Mouse (Mus musculus) limb, embryonic 14.5 days (tissue): ENCODE results near the gene Mettl23. TPM values are rescaled to one million over a fixed set of nuclear protein-coding genes. Genes with fewer than 3 reads are reported as not detected.

Experiments used
- ATAC-seq: fragments of 200-750 bp; cut with Nextera tagmentation; 2 replicates; pipeline ENCODE4 v1.8.0; 2017; ENCODE audit warnings: low read depth, moderate number of reproducible peaks, moderate TSS enrichment; ENCODE audit not compliant: low FRiP score
- DNase-seq: peaks from one replicate; pipeline ENCODE4 v3.0.0-alpha.2; 2015; ENCODE audit warnings: low spot score
- H3K27ac ChIP-seq: fragments of 300-500 bp; sonication (generic); replicated peaks from 2 replicates; pipeline ENCODE4 v1.5.1; 2014; ENCODE audit warnings: low read depth, mild to moderate bottlenecking, low read length, moderate library complexity, mixed read lengths
- H3K27me3 ChIP-seq: fragments of 300-500 bp; sonication (generic); 2 replicates; pipeline ENCODE4 v1.6.1; 2014; ENCODE audit warnings: low read length, mixed read lengths; ENCODE audit not compliant: control insufficient read depth, insufficient read depth
- H3K36me3 ChIP-seq: fragments of 300-500 bp; sonication (generic); 2 replicates; pipeline ENCODE4 v1.6.1; 2014; ENCODE audit warnings: mild to moderate bottlenecking, low read length, moderate library complexity, mixed read lengths; ENCODE audit not compliant: control insufficient read depth, insufficient read depth
- H3K4me1 ChIP-seq: fragments of 300-500 bp; sonication (generic); 2 replicates; pipeline ENCODE4 v1.6.1; 2014; ENCODE audit warnings: antibody characterized with exemption, low read length, mixed read lengths; ENCODE audit not compliant: control insufficient read depth, insufficient read depth
- H3K4me2 ChIP-seq: fragments of 300-500 bp; sonication (generic); replicated peaks from 2 replicates; pipeline ENCODE4 v1.6.1; 2014; ENCODE audit warnings: low read depth, mild to moderate bottlenecking, low read length, moderate library complexity; ENCODE audit not compliant: severe bottlenecking
- H3K4me3 ChIP-seq: fragments of 300-500 bp; sonication (generic); replicated peaks from 2 replicates; pipeline ENCODE4 v1.5.1; 2014; ENCODE audit warnings: low read length
- H3K9ac ChIP-seq: fragments of 300-500 bp; sonication (generic); 2 replicates; pipeline ENCODE4 v1.6.1; 2014; ENCODE audit warnings: mild to moderate bottlenecking, low read depth, low read length, moderate library complexity; ENCODE audit not compliant: severe bottlenecking
- H3K9me3 ChIP-seq: fragments of 300-500 bp; sonication (generic); 2 replicates; pipeline ENCODE4 v1.6.1; 2016; ENCODE audit warnings: low read length; ENCODE audit not compliant: control insufficient read depth
- POLR2A ChIP-seq: fragments of 200-500 bp; IDR thresholded peaks from 2 replicates; pipeline ENCODE4 v1.8.0; 2012; ENCODE audit warnings: inconsistent platforms, mild to moderate bottlenecking, moderate library complexity, borderline replicate concordance; ENCODE audit not compliant: insufficient read depth, insufficient read length; ENCODE audit errors: extremely low read depth
- whole genome bisulfite sequencing: fragments of 180-500 bp; shearing (Covaris S2); extraction: QIAGEN DNeasy Blood & Tissue Kit; methylation state at CpG from one replicate; pipeline ENCODE4 v1.1.7; 2014; 5-methylcytosine and 5-hydroxymethylcytosine counted together
- polyA plus RNA-seq, 2 experiments: library from polyadenylated mRNA; depleted of rRNA in 1 of 2; stranded (reverse) in 1 of 2; unstranded in 1 of 2; fragments of >200 nt; fragmentation: Nextera tagmentation in 1 of 2; extraction: Ambion mirVana in 1 of 2; gene quantifications; 2 replicates each; pipeline versions ENCODE4 v1.2.1 to v1.2.3; 2012 to 2014

Gene Mettl23
- polyA plus RNA-seq, 2 experiments = 51.0 to 77.9 TPM

DNA sequence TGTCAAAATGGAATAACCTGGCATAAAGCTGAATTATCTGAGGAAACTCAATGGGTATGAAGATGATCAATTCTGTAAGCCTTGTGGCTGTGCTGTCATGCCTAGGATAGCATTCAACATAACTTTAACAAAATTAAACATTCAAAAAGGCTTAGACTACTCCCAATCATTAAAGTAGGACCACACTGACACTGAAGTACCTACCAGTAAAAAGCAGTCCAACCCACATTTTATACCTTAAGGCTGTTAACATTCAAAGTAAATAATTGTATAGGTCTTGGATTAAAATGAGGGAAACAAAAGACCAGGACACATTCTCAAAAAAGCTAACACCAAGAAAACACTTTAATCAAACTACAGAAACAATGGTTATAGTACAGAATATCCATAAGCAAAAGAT lies 6.5 kb downstream of the Mettl23 start:
- Histone ChIP-seq H3K27ac (no peak overlapping the region), H3K9ac (no peak overlapping the region), H3K4me2 (no peak overlapping the region), H3K27me3 (no peaks in the 10 kb centered on the region), H3K9me3 (no peaks in the 10 kb centered on the region), H3K36me3 (peaks cover 57% of the 10 kb centered on the region), H3K4me1 (peaks cover 11% of the 10 kb centered on the region), H3K4me3 (no peak overlapping the region)
- TF ChIP-seq POLR2A = no peak
- no peak for ATAC-seq
- DNase-seq = no peak

DNA sequence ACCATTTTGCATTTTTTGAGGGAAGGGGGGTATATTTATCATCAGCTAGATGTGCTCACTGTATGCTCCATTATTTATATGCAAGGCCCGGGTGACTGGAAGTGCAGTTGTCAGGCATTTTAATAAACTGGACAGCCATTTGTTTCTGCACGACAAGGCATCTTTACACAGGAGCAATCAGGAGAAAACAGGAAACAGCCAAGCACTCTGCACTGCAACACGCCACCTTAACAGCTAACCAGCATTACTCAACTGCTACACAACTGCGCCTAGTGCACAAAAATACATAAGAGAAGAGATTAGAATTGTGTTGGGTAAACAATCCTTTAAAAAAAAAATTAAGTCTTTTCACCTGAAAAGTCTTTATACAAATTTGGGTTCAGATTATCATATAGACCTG lies 7.0 kb downstream of the Mettl23 start:
- Histone ChIP-seq H3K4me1 (peaks cover 12% of the 10 kb centered on the region), H3K36me3 (peaks cover 57% of the 10 kb centered on the region), H3K27ac (no peak overlapping the region), H3K27me3 (no peaks in the 10 kb centered on the region), H3K4me3 (peak overlapping the region; percentile 100), H3K4me2 (peak overlapping the region; percentile 76), H3K9me3 (no peaks in the 10 kb centered on the region), H3K9ac (peak overlapping the region; percentile 95; the same call in 1 of the 2 replicates)
- ATAC-seq = no peak
- no peak for DNase-seq
- TF ChIP-seq POLR2A = no peak
- 62% methylated on average over 4 of the region's 4 CpGs for WGBS

DNA sequence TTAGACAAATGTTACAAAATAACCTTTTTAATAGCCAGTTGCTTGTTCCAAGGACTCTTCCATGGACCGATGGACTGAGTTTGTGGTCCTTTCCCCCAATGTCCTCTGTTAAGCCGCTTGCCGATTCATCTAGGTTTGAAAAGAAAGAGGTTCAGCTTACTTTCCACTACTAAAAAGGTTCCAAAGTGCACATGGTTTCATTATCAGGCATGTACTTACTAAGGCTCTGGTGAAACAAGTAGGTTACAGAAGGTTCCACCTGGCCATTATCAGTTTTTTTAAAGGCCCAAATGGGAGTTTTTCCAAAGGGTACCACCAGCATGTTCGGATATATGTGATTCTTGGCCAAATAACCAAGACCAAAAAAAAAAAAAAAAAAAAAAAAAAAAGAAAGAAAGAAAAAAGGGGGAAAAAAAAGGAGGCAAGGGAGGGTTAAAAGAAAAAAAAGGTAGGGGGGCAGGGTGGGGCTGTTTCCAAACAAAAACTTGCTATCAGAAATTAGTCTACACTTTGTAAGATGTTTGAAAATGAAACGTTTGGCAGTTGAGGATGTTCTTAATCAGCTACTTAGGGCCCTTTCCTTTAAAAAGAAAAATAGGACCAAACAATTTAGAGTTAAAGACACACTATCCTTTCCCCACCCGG lies 7.9 kb downstream of the Mettl23 start:
- no peaks in the 10 kb centered on the region for H3K9me3 ChIP-seq
- peak overlapping the region; percentile 95 for H3K9ac ChIP-seq
- peak overlapping the region; percentile 100 for H3K4me3 ChIP-seq
- no peak for TF ChIP-seq POLR2A
- H3K4me1 ChIP-seq = peaks cover 12% of the 10 kb centered on the region
- no peak for ATAC-seq
- H3K36me3 ChIP-seq = peaks cover 57% of the 10 kb centered on the region
- H3K27me3 ChIP-seq = no peaks in the 10 kb centered on the region
- H3K4me2 ChIP-seq = peak overlapping the region; percentile 76
- 38% methylated on average over 6 of the region's 6 CpGs for WGBS
- DNase-seq = no peak
- H3K27ac ChIP-seq = no peak overlapping the region

DNA sequence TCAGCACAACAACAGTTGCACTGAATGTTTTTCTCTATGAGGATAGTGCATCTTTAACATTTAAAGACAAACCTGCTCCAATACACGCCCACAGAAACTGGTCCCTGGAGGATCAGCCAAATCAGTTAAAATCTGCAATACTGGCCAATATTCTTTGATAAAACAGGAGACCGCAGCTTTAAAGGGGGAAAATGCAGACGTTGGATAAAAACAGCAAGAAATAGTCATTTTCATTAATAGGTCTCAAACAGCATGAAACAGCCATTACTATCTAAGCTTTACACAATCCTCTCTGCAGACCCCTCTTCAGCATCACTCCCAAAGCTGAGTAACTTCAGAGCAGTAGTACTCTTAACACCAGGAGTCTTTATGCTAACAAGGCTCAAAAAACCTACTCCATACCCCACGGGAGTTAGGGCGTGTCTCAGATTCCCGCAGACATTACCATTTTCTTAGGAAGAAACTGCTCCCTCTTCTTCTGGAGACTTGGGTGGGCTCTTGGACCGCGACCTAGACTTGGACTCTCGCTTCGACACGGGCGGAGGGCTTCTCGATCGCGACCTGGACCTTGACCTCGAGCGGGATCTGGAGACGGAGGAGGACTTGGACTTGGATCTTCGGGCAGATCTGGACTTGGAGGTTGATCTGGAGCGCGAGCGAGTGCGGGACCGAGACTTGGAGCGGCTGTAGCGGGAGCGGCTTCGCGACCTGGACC lies 8.7 kb downstream of the Mettl23 start:
- ATAC-seq (no peak), DNase-seq (no peak)
- Histone ChIP-seq H3K4me1 (peaks cover 12% of the 10 kb centered on the region), H3K9ac (peak overlapping the region; percentile 95), H3K4me3 (peak overlapping the region; percentile 100), H3K9me3 (no peaks in the 10 kb centered on the region), H3K4me2 (peak overlapping the region; percentile 76), H3K27ac (peak overlapping the region; percentile 97), H3K36me3 (peaks cover 53% of the 10 kb centered on the region), H3K27me3 (no peaks in the 10 kb centered on the region)
- no peak for TF ChIP-seq POLR2A
- under 1% methylated on average over 23 of the region's 29 CpGs for WGBS

DNA sequence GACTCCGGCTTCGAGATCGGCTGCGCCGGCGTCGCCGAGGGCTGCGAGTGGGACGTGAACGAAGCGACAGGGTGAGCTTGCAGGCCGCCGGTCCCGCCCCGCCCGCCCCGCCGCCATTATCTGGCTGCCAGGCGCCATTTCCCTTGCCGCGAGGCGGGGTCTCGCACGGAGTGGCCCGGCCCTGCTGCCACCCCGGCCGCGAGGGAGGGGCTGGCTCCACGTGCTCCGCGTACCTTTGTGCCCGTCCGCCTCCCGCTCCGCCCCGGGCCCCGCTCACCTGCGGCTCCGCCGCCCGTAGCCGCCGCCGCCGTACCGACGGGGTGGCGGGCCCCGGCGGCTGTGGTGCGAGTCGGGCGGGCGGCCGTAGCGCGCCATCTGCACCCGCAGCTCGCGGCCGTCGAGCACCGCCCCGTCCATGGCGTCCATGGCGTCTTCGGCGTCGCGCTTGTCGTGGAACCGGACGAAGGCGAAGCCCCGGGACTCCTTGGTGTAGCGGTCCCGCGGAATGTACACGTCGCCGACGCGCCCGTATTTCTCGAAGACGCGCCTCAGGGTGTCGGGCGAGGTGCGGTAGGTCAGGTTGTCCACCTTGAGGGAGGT lies 9.3 kb downstream of the Mettl23 start, which contains the start of gene Mfsd11:
TSS of gene Mfsd11 (plus strand) at position 150 of the 600 bp plus-strand sequence.
- Histone ChIP-seq H3K4me2 (peak within 1 kb of the TSS; percentile 76), H3K9me3 (no peaks in the 10 kb centered on the region), H3K4me1 (peaks cover 12% of the 10 kb centered on the region), H3K27ac (peak within 1 kb of the TSS; percentile 97), H3K36me3 (peaks cover 51% of the 10 kb centered on the region), H3K27me3 (no peaks in the 10 kb centered on the region), H3K9ac (peak within 1 kb of the TSS; percentile 95), H3K4me3 (peak within 1 kb of the TSS; percentile 100)
- DNase-seq (peak; percentile 70), ATAC-seq (peak; percentile 25; the same call in 1 of the 2 replicates)
- under 1% methylated on average over 66 of the region's 91 CpGs for WGBS
- no peak for TF ChIP-seq POLR2A
